Mouse (Mus musculus) gastrocnemius, postnatal 4 days (tissue): ENCODE measurements around the gene Tenm2. TPM values are rescaled to one million over a fixed set of nuclear protein-coding genes. Genes with fewer than 3 reads are reported as not detected.

Experiments used
- DNase-seq, 2 experiments: peaks; one replicate each; pipeline ENCODE4 v3.0.0; 2021 to 2022; ENCODE audit warnings: low spot score in 2 of 2, mixed read lengths in 2 of 2
- total RNA-seq, 2 experiments: library from RNA; stranded (reverse); gene quantifications; 2 replicates each; pipeline ENCODE4 v1.2.3; 2021

Tenm2 gene
- total RNA-seq, 2 experiments from 2014 or later = 1.0 to 1.2 TPM

DNA sequence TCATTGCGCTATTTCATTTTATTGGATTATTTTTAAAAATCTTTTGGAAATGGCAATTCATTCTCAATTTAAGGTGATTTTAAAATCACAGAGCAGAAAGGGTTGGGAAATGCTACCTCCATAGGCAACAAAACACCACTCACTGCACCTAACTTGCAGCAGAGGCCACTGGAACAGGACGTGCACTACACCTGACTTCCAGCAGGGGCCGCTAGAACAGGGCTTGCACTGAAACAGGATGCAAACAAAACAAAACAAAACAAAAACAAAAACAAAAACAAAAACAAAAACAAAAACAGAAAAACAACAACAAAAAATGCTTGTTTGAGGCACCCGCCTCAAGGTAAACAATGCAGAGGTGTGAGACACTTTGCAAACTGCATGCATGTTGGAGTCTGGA, 324.4 kb downstream of the Tenm2 start:
- DNase-seq = no peak

DNA sequence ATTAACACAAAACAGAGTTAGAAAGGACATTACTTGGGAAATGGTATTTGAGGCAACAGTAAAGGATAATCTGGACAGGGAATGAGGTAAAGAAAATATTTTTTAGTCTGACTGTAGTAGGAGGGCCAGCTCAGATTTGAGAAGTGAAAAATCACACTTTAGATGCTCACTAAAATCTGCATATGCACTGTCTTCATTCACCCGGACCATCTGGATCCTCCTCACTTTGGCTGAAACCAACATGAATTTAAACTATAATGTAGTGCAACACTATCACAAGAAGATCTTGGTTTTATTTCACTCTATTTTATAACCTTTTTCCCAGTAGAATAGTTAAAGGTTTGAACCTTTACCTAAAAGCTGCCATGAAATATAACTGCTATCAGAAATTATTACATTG, 326.7 kb downstream of the Tenm2 start:
- no peak for DNase-seq

- DNase-seq = no peak
Measured at GRCm38 (mm10) chr11:36902302-36902701, 333.5 kb downstream of the Tenm2 start.

DNA sequence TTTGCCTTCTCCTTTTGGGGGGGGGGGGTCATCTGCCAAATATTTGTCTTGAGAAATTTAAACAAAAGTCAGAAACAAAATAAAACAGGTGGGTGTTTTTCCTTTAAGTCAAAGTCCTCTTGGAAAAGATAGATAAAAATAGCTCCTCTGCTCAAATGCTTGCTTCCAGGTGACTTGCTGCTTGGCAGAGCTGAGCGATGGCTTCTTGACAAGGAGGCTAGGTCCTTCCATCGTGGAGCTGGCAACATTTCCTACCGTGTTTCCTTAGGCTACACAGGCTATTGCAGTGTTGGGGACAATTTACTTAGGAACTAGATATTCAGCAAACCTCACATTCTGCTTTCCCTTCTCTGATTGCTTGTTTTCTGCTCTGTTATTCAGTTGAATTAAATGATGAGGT, 342.7 kb downstream of the Tenm2 start:
- DNase-seq = no peak

DNA sequence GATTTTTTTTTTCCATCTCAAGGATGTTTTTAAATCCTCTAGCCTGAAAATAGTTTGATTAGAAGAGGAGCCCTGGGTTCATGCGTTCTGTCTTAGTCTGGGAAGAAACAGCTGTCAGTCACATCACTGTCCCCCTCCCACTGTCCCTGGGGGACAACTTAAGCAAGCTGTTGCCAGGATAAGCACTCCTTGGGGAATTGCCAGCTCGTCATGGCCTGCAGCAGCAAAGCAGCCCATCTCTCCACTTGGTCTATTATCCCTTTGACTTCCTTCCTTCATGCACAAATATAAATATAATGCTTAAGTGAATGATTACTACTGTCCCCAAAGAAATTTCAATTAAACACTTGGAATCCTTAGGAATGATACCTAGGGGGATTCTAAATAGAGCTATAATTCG, 344.7 kb downstream of the Tenm2 start:
- no peak for DNase-seq

DNA sequence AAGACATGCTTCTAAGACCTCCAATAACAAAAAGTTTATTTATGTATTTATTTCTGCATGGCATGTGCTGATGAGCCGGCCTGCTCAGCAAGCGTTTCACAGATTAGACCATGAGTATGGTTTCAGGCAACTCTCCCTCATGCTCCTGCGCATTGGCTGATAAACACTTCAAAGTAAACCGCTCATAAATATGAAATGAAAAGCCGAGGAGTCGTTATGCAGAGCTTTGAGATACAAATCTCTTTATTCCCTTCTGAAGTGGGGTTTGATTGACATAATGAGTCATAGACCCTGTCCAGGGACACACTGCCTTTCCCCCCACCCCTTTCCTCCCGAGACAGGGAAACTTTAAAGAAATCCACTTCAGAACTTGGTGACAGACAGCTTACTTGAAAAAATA, 348.3 kb downstream of the Tenm2 start:
- DNase-seq = no peak

DNA sequence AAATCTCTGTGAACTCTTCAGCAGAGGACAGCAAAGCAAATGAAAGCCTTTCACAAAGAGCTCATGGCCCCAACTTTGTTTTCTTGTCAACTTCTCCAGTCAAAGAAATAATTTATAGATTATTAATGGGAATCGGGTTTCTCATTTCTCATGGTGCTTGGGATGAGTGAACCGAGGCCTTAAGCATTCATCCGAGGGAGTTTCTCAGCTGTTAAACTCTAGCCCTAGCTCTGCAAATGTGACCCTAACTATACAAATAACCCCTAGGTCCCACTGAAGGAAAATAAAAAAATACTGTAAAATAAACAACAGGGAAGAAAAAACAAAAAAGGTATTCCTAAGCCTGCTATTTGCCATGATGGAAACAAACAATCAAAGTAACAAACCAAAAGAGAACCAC, 349.6 kb downstream of the Tenm2 start:
- no peak for DNase-seq

DNA sequence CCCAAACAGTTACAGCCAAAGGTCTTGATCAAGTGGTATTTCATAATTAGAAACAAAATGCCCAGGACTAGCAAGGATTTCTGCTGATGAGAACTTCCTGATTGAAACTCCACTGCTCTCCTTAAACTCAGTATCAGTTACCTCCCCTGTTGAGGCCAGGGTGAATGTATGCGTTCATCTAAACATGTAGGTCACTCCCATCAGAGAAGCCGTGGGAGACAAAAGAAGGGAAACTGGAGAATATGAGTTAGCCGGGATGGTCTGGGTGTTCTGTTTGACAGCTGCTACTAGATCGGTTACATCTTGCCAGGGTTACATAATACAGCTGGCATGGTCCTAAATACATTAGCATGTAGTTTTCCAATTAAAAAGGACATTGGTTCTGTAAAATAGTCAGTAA, 362.8 kb downstream of the Tenm2 start:
- no peak for DNase-seq

DNA sequence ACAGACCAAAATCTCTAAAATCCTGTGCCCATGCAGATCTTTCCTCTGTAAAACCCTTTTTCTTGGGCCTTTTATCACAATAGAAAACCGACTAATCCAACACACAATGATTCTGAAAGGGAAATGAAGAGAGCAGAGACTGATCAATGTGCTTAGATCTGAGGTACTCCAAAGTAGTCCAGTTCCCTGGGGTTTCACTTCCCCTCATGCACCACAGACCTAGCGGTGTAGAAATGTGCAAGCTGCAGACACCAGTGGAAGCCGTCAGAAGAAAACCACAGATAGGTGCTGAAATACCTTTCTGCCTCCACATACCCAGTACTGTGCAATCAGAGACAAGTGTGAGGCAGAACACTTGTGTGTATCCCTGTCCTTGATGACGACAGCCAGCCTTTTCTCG, 365.2 kb downstream of the Tenm2 start:
- DNase-seq = no peak

- no peak for DNase-seq
Measured at GRCm38 (mm10) chr11:36851690-36852089, 384.1 kb downstream of the Tenm2 start.

DNA sequence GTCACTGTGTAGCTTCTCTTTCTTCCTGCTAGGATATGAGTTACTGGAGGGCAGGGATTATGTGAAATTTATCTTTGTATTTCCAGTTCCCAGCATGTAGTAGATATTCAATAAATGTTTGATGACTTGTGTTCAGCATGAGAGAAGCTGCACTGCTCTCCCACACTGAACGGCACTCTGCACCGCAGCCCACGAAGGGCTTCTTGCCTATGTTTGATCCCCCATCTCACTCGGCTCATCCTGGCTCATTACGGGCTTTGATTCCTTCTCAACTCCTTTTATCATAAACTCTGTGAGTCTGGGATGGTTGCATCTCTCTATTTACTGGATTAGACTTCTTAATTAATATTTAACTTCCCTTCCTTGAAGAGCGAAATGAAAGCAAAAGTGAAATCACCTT, 388.3 kb downstream of the Tenm2 start:
- no peak for DNase-seq

GRCm38 (mm10) chr11:36832855-36833254, 402.9 kb downstream of the Tenm2 start:
- no peak for DNase-seq

GRCm38 (mm10) chr11:36831511-36831910, 404.3 kb downstream of the Tenm2 start:
- DNase-seq = no peak

- DNase-seq = no peak
Measured at GRCm38 (mm10) chr11:36824666-36825065, 411.1 kb downstream of the Tenm2 start.

DNA sequence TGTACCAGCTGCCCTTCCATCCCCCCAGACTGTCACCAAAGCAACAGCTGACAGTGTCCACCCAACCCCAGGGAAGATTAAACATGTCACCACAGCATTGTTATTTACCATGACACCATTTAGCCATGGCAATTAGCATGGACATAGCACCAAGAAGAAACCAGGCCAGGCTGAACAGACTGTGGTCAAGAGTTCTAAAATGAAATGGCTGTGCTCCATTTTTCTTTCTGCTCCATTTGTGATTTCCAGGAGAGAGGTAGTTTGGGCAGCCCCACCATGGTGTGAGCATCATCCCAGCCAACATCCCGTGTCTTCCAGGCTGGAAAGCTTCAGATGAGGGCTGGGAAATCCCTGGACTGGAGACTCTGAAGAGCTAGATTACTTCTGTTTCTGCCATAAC, 431.1 kb downstream of the Tenm2 start:
- DNase-seq = no peak

GRCm38 (mm10) chr11:36802208-36802631, 433.5 kb downstream of the Tenm2 start:
- DNase-seq = no peak

- no peak for DNase-seq
Measured at GRCm38 (mm10) chr11:36801683-36802082, 434.1 kb downstream of the Tenm2 start.

DNA sequence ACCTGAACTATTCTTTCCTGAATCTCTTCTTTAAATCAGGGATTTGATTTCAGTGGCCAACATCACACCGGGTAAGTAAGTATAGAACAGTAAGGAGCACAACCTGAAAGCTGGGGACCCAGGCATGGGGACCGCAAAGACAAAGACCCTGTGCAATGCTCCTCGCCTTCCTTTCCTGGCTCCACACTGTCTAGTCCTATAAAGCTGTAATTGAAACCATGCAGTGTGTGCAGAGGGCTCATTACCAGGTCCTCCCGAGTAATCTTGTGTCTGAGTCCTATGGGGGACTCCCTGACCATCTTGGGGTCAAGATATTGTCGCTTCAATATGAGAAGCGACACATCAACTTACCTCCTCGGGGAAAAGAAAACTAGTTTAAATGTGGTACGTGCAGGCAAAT, 436.4 kb downstream of the Tenm2 start:
- DNase-seq = no peak

GRCm38 (mm10) chr11:36758009-36758408, 477.8 kb downstream of the Tenm2 start:
- no peak for DNase-seq

DNA sequence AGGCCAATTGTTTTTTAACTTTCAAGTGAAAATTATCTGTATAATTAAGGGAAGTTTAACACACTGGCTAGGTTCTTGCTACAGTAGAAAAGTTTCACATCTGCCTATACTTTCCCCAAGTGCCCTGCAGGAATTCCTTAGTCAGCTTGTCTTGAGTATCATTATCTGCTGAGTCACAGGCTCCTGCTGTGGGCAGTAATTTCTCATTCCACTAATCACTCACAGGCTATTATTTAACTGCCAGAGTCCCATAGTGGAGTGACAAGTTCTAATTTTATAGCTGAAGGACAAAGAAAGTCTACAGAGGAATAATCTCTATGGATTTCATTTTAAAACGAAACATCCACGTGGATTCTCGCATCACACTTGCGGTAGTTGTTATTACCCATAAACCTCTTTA, 489.5 kb downstream of the Tenm2 start:
- DNase-seq = no peak

DNA sequence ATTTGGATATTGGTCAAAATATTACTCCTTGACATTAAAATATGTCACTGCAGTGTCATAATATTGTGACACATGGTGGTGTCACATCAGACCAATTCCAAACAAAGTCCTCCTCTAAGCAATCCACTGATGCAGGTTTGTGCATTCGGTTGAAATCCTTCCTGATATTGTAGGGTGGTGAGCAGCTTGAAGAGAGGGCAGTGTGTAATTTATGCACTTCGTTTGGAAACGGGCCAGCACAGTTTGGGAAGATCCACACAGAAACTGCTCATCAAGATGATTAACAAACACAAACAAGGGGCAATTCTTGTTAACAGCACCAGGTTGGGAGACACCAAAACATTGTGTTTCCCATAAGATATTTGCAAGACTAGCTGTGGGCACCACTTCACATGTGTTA, 508.0 kb downstream of the Tenm2 start:
- no peak for DNase-seq

- DNase-seq = no peak
Measured at GRCm38 (mm10) chr11:36702881-36703280, 532.9 kb downstream of the Tenm2 start.

GRCm38 (mm10) chr11:36700951-36701350, 534.8 kb downstream of the Tenm2 start:
- no peak for DNase-seq

- no peak for DNase-seq
Measured at GRCm38 (mm10) chr11:36700131-36700530, 535.6 kb downstream of the Tenm2 start.
